Mouse (Mus musculus) testis, adult 2 months (tissue): ENCODE results near the gene Gm20388. TPM values are rescaled to one million over a fixed set of nuclear protein-coding genes. Genes with fewer than 3 reads are reported as not detected.

Source experiments
- H3K27ac ChIP-seq: fragments of 200-500 bp; 2 replicates; pipeline ENCODE4 v1.5.1; 2012; ENCODE audit warnings: low read depth, low read length; ENCODE audit not compliant: control insufficient read depth, insufficient read depth
- H3K27me3 ChIP-seq: fragments of 200-500 bp; 2 replicates; pipeline ENCODE4 v1.6.1; 2012; ENCODE audit warnings: mild to moderate bottlenecking, low read length, moderate library complexity; ENCODE audit not compliant: control insufficient read depth, insufficient read depth
- H3K36me3 ChIP-seq: fragments of 200-500 bp; 2 replicates; pipeline ENCODE4 v1.6.1; 2012; ENCODE audit warnings: mild to moderate bottlenecking, low read length; ENCODE audit not compliant: control insufficient read depth, insufficient read depth
- H3K4me1 ChIP-seq: fragments of 200-500 bp; 2 replicates; pipeline ENCODE4 v1.6.1; 2012; ENCODE audit warnings: low read length; ENCODE audit not compliant: control insufficient read depth, insufficient read depth
- H3K4me3 ChIP-seq: fragments of 200-500 bp; 2 replicates; pipeline ENCODE4 v1.5.1; 2012; ENCODE audit warnings: low read depth, mild to moderate bottlenecking, low read length, moderate library complexity, mixed read lengths; ENCODE audit not compliant: control insufficient read depth
- CTCF ChIP-seq: fragments of 200-500 bp; IDR thresholded peaks from 2 replicates; pipeline ENCODE4 v1.5.1; 2012; ENCODE audit warnings: low read depth, mild to moderate bottlenecking, inconsistent platforms, low read length, moderate library complexity; ENCODE audit not compliant: control insufficient read depth, insufficient read depth, insufficient replicate concordance
- POLR2A ChIP-seq: fragments of 200-500 bp; IDR thresholded peaks from 2 replicates; pipeline ENCODE4 v1.6.1; 2012; ENCODE audit warnings: low read depth, mild to moderate bottlenecking, inconsistent platforms, low read length, moderate library complexity; ENCODE audit not compliant: control insufficient read depth
- polyA plus RNA-seq: library from polyadenylated mRNA; depleted of rRNA; stranded (reverse); fragments of >200 nt; gene quantifications from 2 replicates; pipeline ENCODE4 v1.2.3, GENCODE M21; 2012

Gene Gm20388
- polyA plus RNA-seq, 1 experiment: 5.6 TPM

DNA sequence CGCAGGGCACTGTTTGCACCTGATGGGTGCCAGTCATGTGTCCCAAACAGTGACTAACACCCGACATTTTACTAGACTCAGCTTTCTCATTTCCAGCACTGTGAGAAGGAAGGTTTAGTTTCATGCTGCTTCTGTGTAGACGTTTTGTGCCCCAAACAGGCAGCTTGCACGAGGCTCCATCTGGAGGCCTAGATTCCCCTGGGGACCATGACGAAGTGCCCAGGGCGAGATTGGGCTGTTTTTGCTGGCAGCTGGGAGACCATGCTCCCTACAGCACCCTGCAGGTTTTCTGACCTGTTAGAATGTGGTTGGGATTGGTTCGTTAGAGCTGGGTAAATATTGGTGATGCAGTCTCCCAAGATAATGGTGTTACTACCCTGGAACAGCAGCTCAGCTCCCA is 3760.1 kb downstream of the Gm20388 start:
- TF ChIP-seq CTCF (no peak), POLR2A (no peak)
- Histone ChIP-seq H3K4me1 (peaks cover 2% of the 10 kb centered on the region; the same call in 1 of the 2 replicates), H3K27me3 (no peaks in the 10 kb centered on the region)

DNA sequence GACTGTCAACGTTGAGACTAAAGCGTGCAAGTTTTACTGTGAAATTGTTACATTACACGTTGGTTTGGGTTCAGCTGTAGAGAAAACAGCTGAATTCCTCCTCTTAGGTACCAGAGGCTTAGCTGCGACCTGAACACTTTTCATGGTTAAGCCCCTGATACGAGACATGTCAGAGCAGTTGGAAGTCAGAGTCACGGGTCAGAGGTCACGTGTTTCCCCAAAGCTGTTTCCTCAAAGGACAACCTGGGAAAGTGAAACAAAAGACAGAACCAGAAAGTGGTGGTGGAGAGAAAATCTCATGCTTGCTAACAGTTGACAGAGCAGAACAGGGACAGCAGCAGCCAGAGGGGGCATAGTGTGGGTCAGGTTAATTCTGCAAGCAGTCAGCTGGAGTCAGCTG is 3760.8 kb downstream of the Gm20388 start:
- H3K27me3 ChIP-seq: no peaks in the 10 kb centered on the region
- no peak overlapping the region for H3K4me3 ChIP-seq
- H3K27ac ChIP-seq: no peak overlapping the region
- no peaks in the 10 kb centered on the region for H3K4me1 ChIP-seq
- TF ChIP-seq CTCF: no peak
- no peak for TF ChIP-seq POLR2A
- H3K36me3 ChIP-seq: no peaks in the 10 kb centered on the region

More for the DNA sequence above, 3760.1 kb downstream of the Gm20388 start:
- no peak overlapping the region for H3K4me3 ChIP-seq
- no peak overlapping the region for H3K27ac ChIP-seq
- no peaks in the 10 kb centered on the region for H3K36me3 ChIP-seq

DNA sequence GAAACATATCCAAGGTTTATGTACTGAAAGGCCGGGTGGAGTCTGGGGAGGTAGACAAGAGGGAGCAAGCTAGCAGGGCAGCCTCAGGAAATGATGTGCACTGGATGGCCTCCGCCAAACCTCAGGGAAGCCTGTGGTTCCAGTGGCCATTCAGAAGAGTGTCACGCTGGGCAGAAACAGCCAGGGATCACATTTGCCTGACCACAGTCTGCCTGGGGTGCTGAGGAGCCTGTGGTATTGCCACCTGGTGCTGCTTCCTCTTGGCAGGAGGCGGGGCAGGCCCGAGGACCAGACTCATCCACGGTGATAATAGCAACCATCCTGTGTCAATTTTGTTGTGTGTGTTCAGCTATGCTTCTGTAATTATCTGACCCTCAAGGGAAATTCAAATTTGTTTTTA is 3762.0 kb downstream of the Gm20388 start:
- H3K4me3 ChIP-seq: no peak overlapping the region
- H3K36me3 ChIP-seq: no peaks in the 10 kb centered on the region
- no peaks in the 10 kb centered on the region for H3K27me3 ChIP-seq
- no peak for TF ChIP-seq POLR2A
- no peak for TF ChIP-seq CTCF
- no peaks in the 10 kb centered on the region for H3K4me1 ChIP-seq
- no peak overlapping the region for H3K27ac ChIP-seq

DNA sequence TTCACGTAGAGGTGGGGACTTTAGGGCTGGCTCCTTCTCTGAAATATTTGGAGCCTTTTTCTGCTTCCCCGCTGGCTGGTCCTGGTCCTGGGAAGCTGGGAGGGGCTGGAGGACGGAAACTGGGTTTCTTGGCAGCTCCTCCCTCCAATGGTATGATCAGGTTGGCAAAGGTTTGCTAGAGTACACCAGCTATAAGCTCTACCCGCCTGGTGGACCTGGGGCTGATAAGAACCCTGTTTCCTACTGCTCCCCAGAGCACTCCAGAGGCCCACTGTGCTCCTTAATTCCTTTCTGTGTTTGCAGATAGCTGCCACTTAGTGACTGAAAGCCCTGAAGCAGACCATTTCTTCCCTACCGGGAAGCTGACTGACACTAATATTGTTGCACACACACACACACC is 3765.0 kb downstream of the Gm20388 start:
- Histone ChIP-seq H3K27me3 (no peaks in the 10 kb centered on the region), H3K4me3 (no peak overlapping the region), H3K36me3 (no peaks in the 10 kb centered on the region), H3K27ac (no peak overlapping the region), H3K4me1 (no peaks in the 10 kb centered on the region)
- TF ChIP-seq POLR2A (no peak), CTCF (no peak)

DNA sequence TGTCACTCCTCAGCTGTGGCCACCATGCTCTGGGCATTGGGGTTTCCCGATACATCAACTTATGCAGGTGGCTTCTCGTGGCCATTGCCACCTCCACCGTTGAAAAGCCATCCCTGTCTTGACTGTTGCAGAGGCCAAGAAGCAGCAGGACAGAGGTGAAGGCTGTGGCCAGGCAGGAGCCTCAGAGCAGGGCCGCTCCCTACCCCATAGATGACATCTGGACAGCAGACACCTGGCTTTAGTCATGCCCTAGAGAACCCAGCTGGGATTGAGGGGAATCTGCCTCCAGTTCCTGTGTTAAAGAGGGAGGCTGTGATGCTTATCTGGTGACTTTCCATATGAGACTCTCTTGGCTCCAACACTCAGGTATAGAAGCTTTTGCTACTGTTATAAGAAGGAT is 3767.7 kb downstream of the Gm20388 start:
- H3K27me3 ChIP-seq: no peaks in the 10 kb centered on the region
- TF ChIP-seq POLR2A (no peak), CTCF (no peak)
- H3K36me3 ChIP-seq: no peaks in the 10 kb centered on the region
- H3K4me1 ChIP-seq: peaks cover 6% of the 10 kb centered on the region
- H3K4me3 ChIP-seq: no peak overlapping the region
- no peak overlapping the region for H3K27ac ChIP-seq

DNA sequence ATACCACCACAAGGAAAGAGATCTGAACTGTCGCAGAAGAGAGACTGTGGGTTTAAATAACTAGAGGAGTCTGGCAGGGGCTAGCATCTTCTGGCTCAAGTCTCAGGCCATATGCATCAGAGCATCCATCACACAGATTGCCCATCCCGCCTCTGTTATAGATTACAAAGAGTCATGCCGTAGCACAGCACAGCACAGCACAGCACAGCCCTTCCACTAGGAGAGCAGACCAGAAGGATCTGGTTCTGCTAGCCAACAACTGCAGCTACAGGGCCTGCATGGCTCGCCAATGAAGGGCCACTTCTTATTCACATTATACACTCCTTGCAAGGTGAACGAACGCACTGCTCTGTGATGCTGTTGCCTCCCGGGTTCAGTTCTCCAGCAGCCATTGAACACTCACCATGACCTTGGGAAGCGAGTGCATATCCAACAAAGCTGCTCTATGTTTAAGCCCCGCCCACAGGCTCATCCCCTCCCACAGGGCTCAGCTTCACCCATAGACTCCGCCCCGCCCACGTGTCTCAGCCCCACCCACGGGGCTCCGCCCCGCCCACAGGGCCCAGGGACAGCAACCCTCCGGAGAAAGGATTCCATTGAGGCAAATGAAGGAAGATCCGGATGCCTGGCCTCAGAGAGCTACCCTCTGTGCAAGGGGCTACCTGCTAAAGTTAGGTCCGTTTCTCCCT is 3771.6 kb downstream of the Gm20388 start:
- peaks cover 6% of the 10 kb centered on the region for H3K4me1 ChIP-seq
- H3K27me3 ChIP-seq: no peaks in the 10 kb centered on the region
- no peaks in the 10 kb centered on the region for H3K36me3 ChIP-seq
- H3K4me3 ChIP-seq: no peak overlapping the region
- H3K27ac ChIP-seq: no peak overlapping the region
- TF ChIP-seq POLR2A (no peak), CTCF (no peak)

DNA sequence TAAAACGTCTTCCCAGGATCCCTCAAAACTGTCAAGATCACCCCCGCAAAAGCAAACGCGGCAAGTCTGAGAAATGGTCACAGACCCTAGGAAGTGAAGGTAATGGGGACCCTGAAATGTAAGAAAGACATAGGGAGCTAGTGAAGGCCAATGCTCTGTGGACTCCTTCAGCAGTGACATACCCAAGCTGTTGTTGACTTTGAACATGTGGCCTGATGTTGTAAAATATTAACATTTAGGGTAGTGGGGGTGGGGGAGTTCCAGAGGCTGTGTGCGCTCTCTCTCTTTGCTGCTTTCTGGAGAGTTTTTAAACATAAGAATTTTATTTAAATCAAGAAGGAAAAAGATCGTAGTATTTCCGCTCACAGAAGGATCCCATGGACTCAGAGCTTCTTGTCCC is 3772.7 kb downstream of the Gm20388 start:
- H3K27me3 ChIP-seq: no peaks in the 10 kb centered on the region
- H3K36me3 ChIP-seq: no peaks in the 10 kb centered on the region
- H3K4me1 ChIP-seq: peaks cover 6% of the 10 kb centered on the region
- H3K4me3 ChIP-seq: no peak overlapping the region
- no peak for TF ChIP-seq CTCF
- no peak for TF ChIP-seq POLR2A
- H3K27ac ChIP-seq: no peak overlapping the region

DNA sequence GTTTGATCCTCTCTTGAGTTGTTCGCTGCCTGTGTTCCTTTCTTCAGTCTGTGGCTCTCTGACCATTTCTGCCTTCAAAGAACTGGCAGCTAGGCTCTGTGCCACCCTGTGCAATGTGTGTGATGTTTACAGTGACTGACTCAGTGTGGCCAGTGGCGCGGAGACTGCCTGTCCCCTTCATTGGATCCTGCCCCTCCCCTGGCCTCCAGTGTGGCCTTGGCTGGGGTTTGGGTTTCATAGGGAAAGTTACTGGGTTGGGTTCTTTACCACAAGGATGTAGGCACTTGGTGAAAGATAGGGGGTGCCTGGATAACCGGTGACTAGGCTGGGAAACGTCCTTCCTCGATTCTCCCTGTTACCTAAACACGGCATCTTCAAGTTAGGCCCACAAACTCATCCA is 3774.2 kb downstream of the Gm20388 start:
- H3K27me3 ChIP-seq: no peaks in the 10 kb centered on the region
- no peak overlapping the region for H3K4me3 ChIP-seq
- TF ChIP-seq CTCF (no peak), POLR2A (no peak)
- no peak overlapping the region for H3K27ac ChIP-seq
- peaks cover 6% of the 10 kb centered on the region for H3K4me1 ChIP-seq
- no peaks in the 10 kb centered on the region for H3K36me3 ChIP-seq
